Mouse (Mus musculus): ENCODE results near the gene Pcmt1. TPM values are rescaled to one million over a fixed set of nuclear protein-coding genes. Genes with fewer than 3 reads are reported as not detected.

Gene Pcmt1
- polyA plus RNA-seq (2016; fragmentation: Nextera tagmentation; extraction: Ambion mirVana): 120 and 126 TPM in 2 replicates

DNA sequence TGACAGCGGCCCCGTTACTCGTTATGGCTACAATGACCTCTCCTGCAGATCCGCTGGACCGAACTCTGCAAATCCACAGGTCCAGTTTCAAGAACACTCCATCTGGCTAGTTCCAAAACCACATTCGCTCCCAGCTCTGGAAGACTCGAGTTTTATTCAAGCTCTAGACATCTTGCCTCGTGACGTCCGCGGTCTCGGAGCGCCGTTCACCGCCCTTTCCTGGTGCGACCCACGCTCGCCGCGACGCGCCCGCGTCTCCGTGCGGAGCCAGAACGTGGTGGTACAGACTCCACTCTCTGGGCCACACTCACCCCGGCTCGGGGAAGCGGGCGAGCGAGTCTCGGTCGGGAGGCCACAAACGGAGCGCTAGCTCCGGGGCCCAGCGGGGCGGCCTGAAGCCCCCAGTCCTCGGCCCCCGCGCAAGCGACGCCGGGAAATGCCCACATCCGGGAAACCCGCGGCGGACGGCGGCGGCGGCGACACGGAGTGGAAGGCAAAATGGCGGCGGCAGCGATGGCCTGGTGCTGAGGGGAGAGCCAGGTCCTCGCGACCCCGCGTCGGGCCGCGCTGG, at the start of gene Pcmt1, which contains the start of gene Lats1:
Gene Pcmt1 (minus strand): TSS at position 406 of the 571 bp plus-strand sequence.
Gene Lats1 (plus strand): TSS at position 484 of the 571 bp plus-strand sequence.
- Histone ChIP-seq H3K36me3 (replicated peaks) (peaks cover 50% of the 10 kb centered on the region), H3K9me3 (no peaks in the 10 kb centered on the region), H3K27me3 (replicated peaks; ENCODE audit: low read depth, poor library complexity, severe bottlenecking) (no peaks in the 10 kb centered on the region), H3K27ac (replicated peaks) (peak within 1 kb of the TSS; percentile 99), H3K4me3 (peak within 1 kb of the TSS; percentile 99), H3K4me1 (peaks cover 26% of the 10 kb centered on the region)
- WGBS: under 1% methylated on average over 65 of the region's 65 CpGs
- peak; percentile 92 for DNase-seq (ENCODE audit: low spot score)

DNA sequence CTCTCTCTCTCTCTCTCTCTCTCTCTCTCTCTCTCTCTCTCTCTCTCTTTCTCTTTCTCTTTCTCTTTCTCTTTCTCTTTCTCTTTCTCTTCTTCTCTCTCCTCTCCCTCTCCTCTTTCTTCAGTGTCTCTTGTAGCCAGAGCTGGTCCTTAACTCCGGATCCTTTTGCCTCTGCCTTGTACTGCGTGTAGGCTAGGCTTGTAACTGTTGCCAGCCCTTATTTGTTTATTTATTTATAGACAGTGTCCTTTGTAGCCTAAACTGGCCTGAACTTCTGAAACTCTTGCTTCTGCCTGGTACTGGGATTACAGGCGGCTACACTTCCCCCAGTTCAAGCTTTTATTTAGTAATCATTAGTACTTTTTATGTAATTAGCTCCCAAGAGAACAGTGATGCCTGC, 46.1 kb upstream of the Pcmt1 start:
- DNase-seq (ENCODE audit: low spot score): no peak
- peaks cover 4% of the 10 kb centered on the region; the same call in 1 of the 2 replicates for H3K36me3 ChIP-seq (replicated peaks)
- no peaks in the 10 kb centered on the region for H3K27me3 ChIP-seq (replicated peaks; ENCODE audit: low read depth, poor library complexity, severe bottlenecking)
- H3K27ac ChIP-seq (replicated peaks): no peak overlapping the region
- WGBS: 26% methylated on average over 3 of the region's 3 CpGs
- peaks cover 12% of the 10 kb centered on the region for H3K4me1 ChIP-seq
- no peaks in the 10 kb centered on the region for H3K9me3 ChIP-seq
- peak overlapping the region; percentile 73 for H3K4me3 ChIP-seq

DNA sequence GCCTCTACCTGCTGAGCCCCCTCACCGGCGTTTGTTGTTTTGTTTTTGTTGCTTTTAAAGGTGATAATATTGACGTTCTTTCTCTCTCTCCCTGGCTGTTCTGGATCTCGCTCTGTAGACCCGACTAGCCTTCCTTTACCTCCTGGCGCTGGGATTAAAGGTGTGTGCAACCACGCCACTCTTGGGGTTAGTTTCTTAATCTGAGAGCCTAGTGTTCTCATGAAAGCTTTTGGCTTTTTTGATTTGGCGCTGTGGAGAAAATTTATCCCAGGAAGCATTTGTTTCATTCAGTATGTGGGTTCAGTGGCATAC, 45.5 kb upstream of the Pcmt1 start:
- Histone ChIP-seq H3K36me3 (replicated peaks) (peaks cover 4% of the 10 kb centered on the region; the same call in 1 of the 2 replicates), H3K4me3 (peak overlapping the region; percentile 73), H3K27me3 (replicated peaks; ENCODE audit: low read depth, poor library complexity, severe bottlenecking) (no peaks in the 10 kb centered on the region), H3K4me1 (peaks cover 12% of the 10 kb centered on the region), H3K27ac (replicated peaks) (peak overlapping the region; percentile 86), H3K9me3 (no peaks in the 10 kb centered on the region)
- WGBS: 0% methylated on average over 8 of the region's 8 CpGs
- DNase-seq (ENCODE audit: low spot score): no peak

DNA sequence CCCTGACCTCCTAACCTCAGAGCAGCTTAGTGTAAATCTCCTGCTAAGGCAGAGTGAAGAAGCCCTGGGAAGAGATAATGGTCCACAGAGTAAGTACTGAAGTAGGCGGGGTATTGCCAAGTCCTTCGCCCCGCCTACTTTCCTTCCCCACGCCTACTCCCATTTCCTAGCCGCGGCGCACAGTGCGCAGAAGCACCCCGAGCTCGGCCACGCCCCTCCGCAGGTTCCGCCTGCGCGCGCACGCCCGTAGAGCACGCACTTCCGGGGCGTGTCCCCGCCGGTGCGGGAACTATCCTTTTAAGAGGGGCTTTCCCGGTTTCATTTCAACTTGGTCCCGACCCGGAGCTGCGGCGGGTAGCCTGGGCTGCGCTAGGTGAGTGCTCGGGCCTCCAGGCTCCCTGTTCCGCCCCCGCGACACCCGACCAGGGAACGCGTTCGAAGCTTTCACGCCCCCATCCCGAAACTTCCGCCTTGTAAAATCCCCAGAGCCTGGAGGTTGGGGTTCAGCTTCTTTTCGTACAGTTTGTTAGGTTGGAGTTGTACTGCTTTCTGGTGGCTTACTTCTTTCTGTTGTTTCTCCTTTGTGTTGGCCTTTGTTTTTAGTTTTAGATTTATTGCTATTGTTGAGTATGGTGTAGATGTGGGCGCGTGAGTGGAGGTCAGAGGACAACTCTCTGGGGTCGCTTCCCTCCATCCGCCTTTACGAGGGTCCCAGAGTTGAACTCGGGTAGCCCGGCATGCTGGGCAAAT, 45.0 kb upstream of the Pcmt1 start, which contains the start of gene Katna1:
Gene Katna1 (plus strand): TSS at position 250 of the 750 bp plus-strand sequence.
- whole genome bisulfite sequencing: under 1% methylated on average over 49 of the region's 49 CpGs
- peaks cover 4% of the 10 kb centered on the region; the same call in 1 of the 2 replicates for H3K36me3 ChIP-seq (replicated peaks)
- H3K27ac ChIP-seq (replicated peaks): peak within 1 kb of the TSS; percentile 86
- no peaks in the 10 kb centered on the region for H3K27me3 ChIP-seq (replicated peaks; ENCODE audit: low read depth, poor library complexity, severe bottlenecking)
- H3K4me3 ChIP-seq: peak within 1 kb of the TSS; percentile 73
- H3K4me1 ChIP-seq: peaks cover 12% of the 10 kb centered on the region
- DNase-seq (ENCODE audit: low spot score): peak; percentile 96
- no peaks in the 10 kb centered on the region for H3K9me3 ChIP-seq

DNA sequence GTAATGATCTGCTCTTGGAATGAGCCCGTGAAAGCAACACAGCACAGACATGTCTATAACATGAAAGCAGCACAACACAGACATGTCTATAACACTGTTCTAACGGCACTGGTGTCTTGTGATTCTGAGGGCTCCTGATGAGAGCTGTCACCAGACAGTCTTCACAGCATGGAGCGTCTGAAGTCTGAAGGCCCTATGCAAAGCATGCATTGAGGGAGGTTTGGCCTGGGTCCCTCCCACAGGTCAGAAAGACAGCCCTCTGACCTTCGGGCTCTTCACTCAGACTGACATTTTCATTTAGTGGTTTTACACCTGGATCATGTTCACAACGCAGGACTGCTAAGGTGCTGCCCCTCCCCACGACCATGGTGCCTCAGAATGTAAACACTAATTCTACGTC, 34.1 kb upstream of the Pcmt1 start:
- WGBS: 80% methylated on average over 7 of the region's 7 CpGs
- DNase-seq (ENCODE audit: low spot score): no peak
- H3K36me3 ChIP-seq (replicated peaks): peaks cover 65% of the 10 kb centered on the region

DNA sequence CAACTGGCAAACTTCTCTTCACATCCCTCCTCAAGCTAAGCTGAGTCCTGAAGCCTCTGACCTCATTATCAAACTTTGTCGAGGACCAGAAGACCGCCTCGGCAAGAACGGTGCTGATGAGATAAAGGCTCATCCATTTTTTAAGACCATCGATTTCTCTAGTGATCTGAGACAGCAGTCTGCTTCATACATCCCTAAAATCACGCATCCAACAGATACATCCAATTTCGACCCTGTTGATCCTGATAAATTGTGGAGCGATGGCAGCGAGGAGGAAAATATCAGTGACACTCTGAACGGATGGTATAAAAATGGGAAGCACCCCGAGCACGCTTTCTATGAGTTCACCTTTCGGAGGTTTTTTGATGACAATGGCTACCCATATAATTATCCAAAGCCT, 31.6 kb upstream of the Pcmt1 start:
- no peak overlapping the region for H3K4me3 ChIP-seq
- 95% methylated on average over 13 of the region's 13 CpGs for WGBS
- no peaks in the 10 kb centered on the region for H3K9me3 ChIP-seq
- H3K4me1 ChIP-seq: no peaks in the 10 kb centered on the region
- peaks cover 87% of the 10 kb centered on the region for H3K36me3 ChIP-seq (replicated peaks)
- DNase-seq (ENCODE audit: low spot score): no peak
- no peak overlapping the region for H3K27ac ChIP-seq (replicated peaks)
- no peaks in the 10 kb centered on the region for H3K27me3 ChIP-seq (replicated peaks; ENCODE audit: low read depth, poor library complexity, severe bottlenecking)

More for the DNA sequence above, 34.1 kb upstream of the Pcmt1 start:
- no peaks in the 10 kb centered on the region for H3K4me1 ChIP-seq
- no peaks in the 10 kb centered on the region for H3K27me3 ChIP-seq (replicated peaks; ENCODE audit: low read depth, poor library complexity, severe bottlenecking)
- H3K27ac ChIP-seq (replicated peaks): no peak overlapping the region
- H3K9me3 ChIP-seq: no peaks in the 10 kb centered on the region
- no peak overlapping the region for H3K4me3 ChIP-seq

DNA sequence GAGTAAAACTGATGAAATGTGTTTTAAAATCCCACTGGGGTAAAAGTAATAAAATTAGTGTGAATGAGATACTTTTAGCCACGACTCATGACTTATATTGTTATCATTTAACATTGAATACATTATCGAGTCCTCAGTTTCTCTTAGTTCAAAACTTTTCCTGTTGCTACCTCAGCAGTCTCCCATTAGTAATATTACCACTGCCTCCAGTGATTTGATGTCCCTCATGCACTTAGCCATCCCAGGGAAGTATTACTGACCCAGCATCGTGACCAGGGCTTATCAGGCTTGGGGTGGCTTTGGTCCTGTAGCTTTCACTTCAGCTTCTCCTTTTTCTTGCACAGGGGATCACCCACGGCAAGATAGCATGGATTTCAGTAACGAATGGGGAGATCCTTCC, 29.2 kb upstream of the Pcmt1 start:
- no peak for DNase-seq (ENCODE audit: low spot score)
- Histone ChIP-seq H3K9me3 (no peaks in the 10 kb centered on the region), H3K4me3 (no peak overlapping the region), H3K4me1 (no peaks in the 10 kb centered on the region), H3K36me3 (replicated peaks) (peaks cover 97% of the 10 kb centered on the region), H3K27me3 (replicated peaks; ENCODE audit: low read depth, poor library complexity, severe bottlenecking) (no peaks in the 10 kb centered on the region), H3K27ac (replicated peaks) (no peak overlapping the region)
- 88% methylated on average over 5 of the region's 5 CpGs for WGBS

DNA sequence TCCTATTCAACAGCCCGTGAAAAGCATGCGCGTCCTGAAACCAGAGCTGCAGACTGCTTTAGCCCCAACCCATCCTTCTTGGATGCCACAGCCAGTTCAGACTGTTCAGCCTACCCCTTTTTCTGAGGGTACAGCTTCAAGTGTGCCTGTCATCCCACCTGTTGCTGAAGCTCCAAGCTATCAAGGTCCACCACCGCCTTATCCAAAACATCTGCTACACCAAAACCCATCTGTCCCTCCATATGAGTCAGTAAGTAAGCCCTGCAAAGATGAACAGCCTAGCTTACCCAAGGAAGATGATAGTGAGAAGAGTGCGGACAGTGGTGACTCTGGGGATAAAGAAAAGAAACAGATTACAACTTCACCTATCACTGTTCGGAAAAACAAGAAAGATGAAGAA, 21.6 kb upstream of the Pcmt1 start:
- no peak for DNase-seq (ENCODE audit: low spot score)
- Histone ChIP-seq H3K4me1 (no peaks in the 10 kb centered on the region), H3K36me3 (replicated peaks) (peaks cover 97% of the 10 kb centered on the region), H3K27me3 (replicated peaks; ENCODE audit: low read depth, poor library complexity, severe bottlenecking) (no peaks in the 10 kb centered on the region), H3K9me3 (no peaks in the 10 kb centered on the region), H3K4me3 (no peak overlapping the region), H3K27ac (replicated peaks) (no peak overlapping the region)
- 95% methylated on average over 6 of the region's 6 CpGs for WGBS

DNA sequence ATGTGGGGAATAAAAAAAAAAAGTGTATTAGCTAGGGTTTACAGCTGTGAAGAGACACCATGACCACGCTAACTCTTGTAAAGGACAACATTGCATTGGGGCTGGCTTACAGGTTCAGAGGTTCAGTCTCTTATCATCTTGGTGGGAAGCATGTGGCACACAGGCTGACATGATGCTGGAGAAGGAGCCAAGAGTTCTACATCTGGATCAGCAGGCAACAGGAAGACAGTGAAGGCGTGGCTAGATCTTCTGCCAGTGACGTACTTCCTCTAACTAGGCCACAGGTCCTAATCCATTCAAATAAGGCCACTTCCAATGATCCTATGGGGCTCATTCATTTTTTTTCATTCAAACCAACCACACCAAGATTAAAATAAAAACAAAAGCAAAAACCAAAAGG, 19.2 kb upstream of the Pcmt1 start:
- Histone ChIP-seq H3K4me3 (no peak overlapping the region), H3K4me1 (no peaks in the 10 kb centered on the region), H3K9me3 (no peaks in the 10 kb centered on the region), H3K27ac (replicated peaks) (no peak overlapping the region), H3K36me3 (replicated peaks) (peaks cover 98% of the 10 kb centered on the region), H3K27me3 (replicated peaks; ENCODE audit: low read depth, poor library complexity, severe bottlenecking) (no peaks in the 10 kb centered on the region)
- 93% methylated on average over 3 of the region's 3 CpGs for WGBS
- no peak for DNase-seq (ENCODE audit: low spot score)

DNA sequence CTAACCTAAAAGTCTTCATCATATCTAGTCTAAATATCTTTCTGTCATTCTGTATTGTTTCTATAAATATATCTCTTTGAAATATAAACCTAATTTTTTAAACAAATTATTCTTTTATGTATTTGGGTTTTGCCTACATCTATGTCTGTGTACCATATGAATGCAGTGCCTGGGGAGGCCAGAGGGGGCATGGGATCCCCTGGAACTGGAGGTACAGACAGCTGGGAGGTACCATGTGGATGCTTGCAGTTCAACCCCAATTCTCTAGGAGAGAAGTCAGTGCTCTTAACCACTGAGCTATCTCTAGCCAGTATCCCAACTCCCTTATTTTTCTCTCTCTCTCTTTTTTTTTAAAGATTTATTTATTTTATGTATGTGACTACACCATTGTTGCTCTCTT, 14.3 kb upstream of the Pcmt1 start:
- peak; percentile 20 for DNase-seq (ENCODE audit: low spot score)
- Histone ChIP-seq H3K36me3 (replicated peaks) (peaks cover 92% of the 10 kb centered on the region), H3K4me1 (no peaks in the 10 kb centered on the region), H3K9me3 (no peaks in the 10 kb centered on the region), H3K27ac (replicated peaks) (no peak overlapping the region), H3K27me3 (replicated peaks; ENCODE audit: low read depth, poor library complexity, severe bottlenecking) (no peaks in the 10 kb centered on the region), H3K4me3 (no peak overlapping the region)

DNA sequence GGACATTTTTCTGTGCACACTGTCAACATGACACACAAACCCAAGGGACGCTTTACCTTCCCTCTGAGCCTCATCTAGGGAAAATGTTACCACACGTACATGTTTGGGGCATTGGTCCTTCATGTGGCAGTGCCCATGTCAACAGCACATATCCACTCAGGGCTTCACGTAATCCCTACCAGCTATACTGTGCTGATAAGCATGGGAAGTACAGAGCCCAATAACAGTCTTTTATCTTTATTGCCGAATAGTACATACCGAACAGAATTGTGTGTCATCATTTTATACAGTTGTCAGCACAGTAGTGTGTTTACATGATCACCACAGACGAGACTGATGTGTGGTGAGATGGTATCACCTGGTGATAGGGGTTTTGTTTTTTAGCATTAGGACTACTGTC, 6.0 kb upstream of the Pcmt1 start:
- no peak for DNase-seq (ENCODE audit: low spot score)
- Histone ChIP-seq H3K27ac (replicated peaks) (no peak overlapping the region), H3K9me3 (no peaks in the 10 kb centered on the region), H3K27me3 (replicated peaks; ENCODE audit: low read depth, poor library complexity, severe bottlenecking) (no peaks in the 10 kb centered on the region), H3K36me3 (replicated peaks) (peaks cover 37% of the 10 kb centered on the region), H3K4me3 (no peak overlapping the region), H3K4me1 (peaks cover 13% of the 10 kb centered on the region)
- 97% methylated on average over 6 of the region's 6 CpGs for WGBS

DNA sequence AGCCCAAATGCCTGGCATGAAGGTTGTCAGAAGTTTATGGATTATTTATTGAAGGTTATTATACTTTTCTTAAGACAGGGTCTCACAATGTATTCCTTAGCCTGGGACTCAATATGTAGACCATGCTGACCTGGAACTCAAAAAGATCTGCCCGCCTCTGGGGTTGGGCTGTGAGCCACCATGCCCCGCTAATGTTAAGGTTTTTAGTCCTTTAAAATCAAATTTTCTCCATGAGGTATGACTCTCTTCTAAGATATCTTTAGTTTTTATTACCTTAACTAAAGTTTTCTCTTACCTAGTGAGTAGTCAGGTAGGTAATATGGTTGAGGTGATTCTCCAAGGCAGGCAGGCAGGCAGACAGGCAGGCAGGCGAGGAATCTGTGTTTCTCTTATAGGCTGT, 1.3 kb upstream of the Pcmt1 start:
- DNase-seq (ENCODE audit: low spot score): no peak
- Histone ChIP-seq H3K27ac (replicated peaks) (no peak overlapping the region), H3K4me1 (peaks cover 26% of the 10 kb centered on the region), H3K36me3 (replicated peaks) (peaks cover 49% of the 10 kb centered on the region), H3K9me3 (no peaks in the 10 kb centered on the region), H3K4me3 (peak overlapping the region; percentile 99), H3K27me3 (replicated peaks; ENCODE audit: low read depth, poor library complexity, severe bottlenecking) (no peaks in the 10 kb centered on the region)
- WGBS: 71% methylated on average over 3 of the region's 3 CpGs

All from embryonic facial prominence, embryonic 10.5 days (tissue).